Mouse (Mus musculus) adrenal gland, postnatal 10 days (tissue): ENCODE results near the gene Gm9857. TPM values are rescaled to one million over a fixed set of nuclear protein-coding genes. Genes with fewer than 3 reads are reported as not detected.
A peak's percentile ranks its signal among the peaks of the same experiment; 100 is the strongest.

Experiments used
- DNase-seq: peaks from one replicate; pipeline ENCODE4 v3.0.0; 2021; ENCODE audit warnings: mixed read lengths
- total RNA-seq, 2 experiments: library from RNA; stranded (reverse); gene quantifications; 2 replicates each; pipeline ENCODE4 v1.2.3; 2021

The Gm9857 gene
- total RNA-seq, 2 experiments from 2014 or later = not detected

- DNase-seq = no peak
Observed at GRCm38 (mm10) chr3:108921822-108922221, 18.4 kb downstream of the Gm9857 start.

GRCm38 (mm10) chr3:108920442-108921070 lies 19.7 kb downstream of the Gm9857 start:
- DNase-seq = no peak

- DNase-seq = no peak
Observed at GRCm38 (mm10) chr3:108918852-108919251, 21.4 kb downstream of the Gm9857 start.

- DNase-seq = no peak
Observed at GRCm38 (mm10) chr3:108917986-108918385, 22.3 kb downstream of the Gm9857 start.

GRCm38 (mm10) chr3:108916857-108917256 lies 23.4 kb downstream of the Gm9857 start:
- no peak for DNase-seq

- no peak for DNase-seq
Observed at GRCm38 (mm10) chr3:108915999-108916398, 24.2 kb downstream of the Gm9857 start.

- DNase-seq = peak; percentile 96
Observed at GRCm38 (mm10) chr3:108911548-108912413, 28.5 kb downstream of the Gm9857 start, which contains the start of gene Prpf38b. Gene Prpf38b (minus strand): TSS chr3:108911727.

GRCm38 (mm10) chr3:108911081-108911547 lies 29.1 kb downstream of the Gm9857 start:
- DNase-seq = peak; percentile 69

GRCm38 (mm10) chr3:108910303-108911080 lies 29.8 kb downstream of the Gm9857 start:
- DNase-seq = peak; percentile 27

GRCm38 (mm10) chr3:108902934-108903333 lies 37.3 kb downstream of the Gm9857 start:
- DNase-seq = no peak

GRCm38 (mm10) chr3:108902038-108902437 lies 38.2 kb downstream of the Gm9857 start:
- no peak for DNase-seq

GRCm38 (mm10) chr3:108900681-108901080 lies 39.6 kb downstream of the Gm9857 start:
- DNase-seq = no peak

GRCm38 (mm10) chr3:108900147-108900546 lies 40.1 kb downstream of the Gm9857 start:
- no peak for DNase-seq

- no peak for DNase-seq
Observed at GRCm38 (mm10) chr3:108898640-108899039, 41.6 kb downstream of the Gm9857 start.

- DNase-seq = no peak
Observed at GRCm38 (mm10) chr3:108892914-108893313, 47.3 kb downstream of the Gm9857 start.

GRCm38 (mm10) chr3:108892080-108892479 lies 48.2 kb downstream of the Gm9857 start:
- no peak for DNase-seq

Other genes starting within 250 kb of the Gm9857 start
- 10 to 100 TPM; 12.7 to 13.1 TPM for gene Gpsm2, start 218.1 kb downstream of the Gm9857 start, total RNA-seq
- gene Aknad1, start 200.8 kb downstream of the Gm9857 start, total RNA-seq = under 1 TPM; 0.09 to 0.12 TPM
- 10 to 100 TPM; 40.2 to 46.6 TPM for gene Stxbp3, start 99.9 kb downstream of the Gm9857 start, total RNA-seq
- 1 to 10 TPM in 1 of 2 experiments, under 1 TPM in 1; 0.39 to 1.4 TPM for gene Fndc7, start 50.4 kb downstream of the Gm9857 start, total RNA-seq
- 10 to 100 TPM; 52.8 to 65.7 TPM for gene Prpf38b, start 28.7 kb downstream of the Gm9857 start, total RNA-seq
- not detected for gene Henmt1, start 572 bp downstream of the Gm9857 start, total RNA-seq
- gene Fam102b, start 87.2 kb upstream of the Gm9857 start, total RNA-seq = 10 to 100 TPM; 14.8 to 18.0 TPM
- gene Slc25a54, start 140.0 kb upstream of the Gm9857 start, total RNA-seq = not detected
- gene Slc25a24, start 182.7 kb upstream of the Gm9857 start, total RNA-seq = 10 to 100 TPM; 26.8 to 31.8 TPM